Mouse (Mus musculus): ENCODE data around the gene Il2rb. TPM values are rescaled to one million over a fixed set of nuclear protein-coding genes. Genes with fewer than 3 reads are reported as not detected.

Il2rb gene
- polyA plus RNA-seq (2012; rRNA removed; ENCODE audit: low replicate concordance), result 4.6 and 26.4 TPM in 2 replicates

GRCm38 (mm10) chr15:78494968-78495406, at the start of gene Il2rb:
TSS of gene Il2rb (minus strand) at chr15:78495271.

GRCm38 (mm10) chr15:78544561-78545001, 49.5 kb upstream of the Il2rb start, which contains the start of gene Sstr3:
TSS of gene Sstr3 (minus strand) at chr15:78544685.

GRCm38 (mm10) chr15:78530671-78531450, 35.8 kb upstream of the Il2rb start, which contains the start of gene C1qtnf6:
TSS of gene C1qtnf6 (minus strand) at chr15:78531416.

DNA sequence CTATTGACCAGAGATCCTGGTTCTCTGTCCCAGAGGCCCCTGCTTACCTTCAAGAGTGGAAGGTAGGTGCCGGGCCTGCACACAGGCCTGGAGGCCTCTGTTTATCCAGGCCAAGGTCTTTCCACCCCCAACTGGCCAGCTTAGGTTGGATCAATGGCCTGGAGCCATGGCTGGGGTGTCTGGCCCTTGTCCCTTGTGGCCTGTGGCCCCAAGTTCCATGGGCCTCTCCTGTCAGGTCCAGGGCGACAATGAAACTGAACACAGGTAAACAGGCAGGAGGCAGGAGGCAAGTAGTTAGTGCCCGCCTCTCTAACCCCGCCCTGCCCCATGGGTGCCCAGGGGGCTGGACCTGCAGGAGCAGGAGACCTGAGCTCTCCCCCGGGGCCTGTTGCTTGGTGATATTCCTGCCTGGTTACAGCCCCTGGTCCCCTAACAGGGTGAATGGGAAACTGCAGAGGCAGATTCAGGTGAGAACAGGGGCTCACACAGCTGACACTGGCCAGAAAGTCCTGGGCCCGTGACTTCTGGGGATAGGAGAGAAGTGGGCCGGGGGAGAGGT, 26.6 kb downstream of the Il2rb start, which contains the start of gene Tmprss6:
Gene Tmprss6, minus strand, starts transcription at position 256 of the 559 bp plus-strand sequence.

Other genes starting within 250 kb of the Il2rb start
- gene Csf2rb2, start 189.6 kb downstream of the Il2rb start, polyA plus RNA-seq (2012; rRNA removed; ENCODE audit: low replicate concordance), result 12.3 and 14.8 TPM in 2 replicates
- 26.1 and 46.1 TPM in 2 replicates for gene Csf2rb, start 169.5 kb downstream of the Il2rb start, polyA plus RNA-seq (2012; rRNA removed; ENCODE audit: low replicate concordance)
- not detected in 2 replicates for gene Tex33, start 99.4 kb downstream of the Il2rb start, polyA plus RNA-seq (2012; rRNA removed; ENCODE audit: low replicate concordance)
- 43.8 and 76.3 TPM in 2 replicates for gene Tst, start 89.4 kb downstream of the Il2rb start, polyA plus RNA-seq (2012; rRNA removed; ENCODE audit: low replicate concordance)
- 126 and 164 TPM in 2 replicates for gene Mpst, start 88.9 kb downstream of the Il2rb start, polyA plus RNA-seq (2012; rRNA removed; ENCODE audit: low replicate concordance)
- gene Kctd17, start 66.7 kb downstream of the Il2rb start, polyA plus RNA-seq (2012; rRNA removed; ENCODE audit: low replicate concordance), result 294 and 304 TPM in 2 replicates
- 1.2 and 3.9 TPM in 2 replicates for gene Tmprss6, start 26.6 kb downstream of the Il2rb start, polyA plus RNA-seq (2012; rRNA removed; ENCODE audit: low replicate concordance)
- 46.2 and 80.3 TPM in 2 replicates for gene C1qtnf6, start 36.1 kb upstream of the Il2rb start, polyA plus RNA-seq (2012; rRNA removed; ENCODE audit: low replicate concordance)
- gene Sstr3, start 49.4 kb upstream of the Il2rb start, polyA plus RNA-seq (2012; rRNA removed; ENCODE audit: low replicate concordance), result 0.09 TPM in 1 of 2 replicates, not detected in the other
- gene Rac2, start 77.5 kb upstream of the Il2rb start, polyA plus RNA-seq (2012; rRNA removed; ENCODE audit: low replicate concordance), result 28.5 and 94.6 TPM in 2 replicates
- 32.4 and 50.0 TPM in 2 replicates for gene Cyth4, start 101.8 kb upstream of the Il2rb start, polyA plus RNA-seq (2012; rRNA removed; ENCODE audit: low replicate concordance)
- gene Elfn2, start 223.5 kb upstream of the Il2rb start, polyA plus RNA-seq (2012; rRNA removed; ENCODE audit: low replicate concordance), result 0.05 TPM in 1 of 2 replicates, not detected in the other

All from subcutaneous adipose tissue, adult 2 months (tissue).